Mouse (Mus musculus) kidney, embryonic 15.5 days (tissue): ENCODE measurements at regions not wholly inside any gene's neighbourhood (a gene's known extent, or its start where the extent isn't known, plus 50 kb on each side); places are given as distances from the start of the nearest gene placed in this dataset.
A peak's percentile ranks its signal among the peaks of the same experiment; 100 is the strongest.
"Not testable (repeated sequence)": the region's sequence is repeated elsewhere in the genome, so short reads cannot be mapped to it uniquely, and the experiment has no call there.

Experiments used
- ATAC-seq: fragments of 200-750 bp; cut with Nextera tagmentation; replicated peaks from 2 replicates; pipeline ENCODE4 v1.8.0; 2017; ENCODE audit warnings: moderate TSS enrichment; ENCODE audit not compliant: low FRiP score
- H3K27ac ChIP-seq: fragments of 300-500 bp; sonication (generic); 2 replicates; pipeline ENCODE4 v1.5.1; 2015; ENCODE audit warnings: mild to moderate bottlenecking, inconsistent platforms
- H3K27me3 ChIP-seq: fragments of 300-500 bp; sonication (generic); 2 replicates; pipeline ENCODE4 v1.6.1; 2015; ENCODE audit warnings: inconsistent platforms
- H3K36me3 ChIP-seq: fragments of 300-500 bp; sonication (generic); 2 replicates; pipeline ENCODE4 v1.6.1; 2015; ENCODE audit warnings: inconsistent platforms
- H3K4me1 ChIP-seq: fragments of 300-500 bp; sonication (generic); 2 replicates; pipeline ENCODE4 v1.6.1; 2015; ENCODE audit warnings: inconsistent platforms
- H3K4me2 ChIP-seq: fragments of 300-500 bp; sonication (generic); 2 replicates; pipeline ENCODE4 v1.6.1; 2015; ENCODE audit warnings: moderate library complexity, mild to moderate bottlenecking, inconsistent platforms
- H3K4me3 ChIP-seq: fragments of 300-500 bp; sonication (generic); replicated peaks from 2 replicates; pipeline ENCODE4 v1.5.1; 2015; ENCODE audit warnings: mild to moderate bottlenecking, inconsistent platforms
- H3K9ac ChIP-seq: fragments of 300-500 bp; sonication (generic); 2 replicates; pipeline ENCODE4 v1.6.1; 2015; ENCODE audit warnings: mild to moderate bottlenecking, inconsistent platforms
- H3K9me3 ChIP-seq: fragments of 300-500 bp; sonication (generic); replicated peaks from 2 replicates; pipeline ENCODE4 v1.6.1; 2016; ENCODE audit warnings: inconsistent platforms
- WGBS: fragments of 180-500 bp; shearing (Covaris S2); methylation state at CpG from one replicate; pipeline ENCODE4 v1.1.7; 2015; ENCODE audit warnings: mixed read lengths; 5-methylcytosine and 5-hydroxymethylcytosine counted together

DNA sequence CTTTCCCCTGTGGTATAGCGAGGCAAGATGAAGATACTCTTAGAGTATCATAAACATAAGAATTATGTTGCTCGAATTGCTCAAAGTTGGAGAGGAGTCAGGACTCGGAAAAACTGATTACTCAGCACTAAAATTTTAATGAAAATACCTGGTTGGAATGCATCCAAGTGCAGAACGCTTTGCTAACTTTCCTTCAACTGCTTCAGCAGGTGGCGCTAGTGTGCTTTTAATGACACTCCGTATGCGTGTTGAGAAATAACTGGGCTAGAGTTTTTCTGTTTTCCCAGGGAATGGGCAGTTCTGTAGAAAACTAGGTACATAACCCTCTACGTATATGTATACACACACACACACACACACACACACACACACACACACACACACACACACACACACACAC is 221.0 kb downstream of the Grxcr1 start:
- Histone ChIP-seq H3K4me1 (no peaks in the 10 kb centered on the region), H3K4me2 (0 out of 2 replicates have a peak overlapping the region, but pooled peaks have one; percentile 9), H3K36me3 (no peaks in the 10 kb centered on the region), H3K4me3 (no peak overlapping the region), H3K27me3 (no peaks in the 10 kb centered on the region), H3K9ac (no peak overlapping the region), H3K27ac (no peak overlapping the region), H3K9me3 (no peaks in the 10 kb centered on the region)
- 14% methylated on average over 8 of the region's 8 CpGs for WGBS
- 0 out of 2 replicates have a peak, but pooled peaks have one; percentile 40 for ATAC-seq

DNA sequence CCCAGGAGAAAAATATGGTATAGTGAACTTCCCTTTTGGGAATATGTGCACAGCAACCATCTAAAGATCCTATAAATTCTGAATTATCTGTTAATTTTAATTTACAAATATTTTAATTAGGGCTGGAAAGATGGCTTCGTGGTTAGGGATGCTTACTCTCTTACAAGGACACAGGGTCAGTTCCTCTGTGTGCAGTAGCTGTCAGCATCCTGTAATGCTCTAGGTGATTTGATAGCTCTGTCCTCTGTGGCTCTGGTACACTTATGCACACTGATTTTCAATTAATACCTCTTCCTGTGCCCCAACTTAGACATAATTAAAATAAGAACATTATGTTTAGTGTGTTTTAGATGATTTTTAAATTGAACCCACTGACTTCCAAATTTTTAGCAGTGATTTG is 221.8 kb downstream of the Grxcr1 start:
- WGBS = 27% methylated on average over 1 of the region's 1 CpGs
- ATAC-seq = no peak

DNA sequence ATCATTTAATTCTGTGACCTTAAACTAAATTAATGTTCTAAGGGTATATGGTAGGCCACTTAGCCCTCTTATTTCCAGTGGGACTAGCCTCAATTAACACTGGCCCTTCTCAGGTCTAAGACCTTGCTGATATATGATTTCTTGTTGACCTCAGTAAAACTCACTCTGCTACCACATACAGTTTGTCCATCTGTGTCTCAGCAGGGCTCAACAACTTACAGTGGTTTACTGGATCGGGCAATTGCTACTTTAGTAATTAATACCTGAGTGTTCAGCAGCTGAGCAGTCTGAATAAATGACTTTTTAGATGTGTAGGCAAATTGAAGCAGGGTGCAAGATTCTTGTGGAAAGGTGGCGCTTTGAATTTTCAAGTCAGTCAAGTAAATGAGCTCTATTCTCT is 222.5 kb downstream of the Grxcr1 start:
- Histone ChIP-seq H3K4me1 (no peaks in the 10 kb centered on the region), H3K9ac (no peak overlapping the region), H3K9me3 (no peaks in the 10 kb centered on the region), H3K27me3 (no peaks in the 10 kb centered on the region), H3K4me3 (no peak overlapping the region), H3K27ac (no peak overlapping the region), H3K36me3 (no peaks in the 10 kb centered on the region), H3K4me2 (no peak overlapping the region)
- 58% methylated on average over 2 of the region's 2 CpGs for WGBS
- ATAC-seq = no peak

More for the DNA sequence above, 221.8 kb downstream of the Grxcr1 start:
- Histone ChIP-seq H3K4me3 (no peak overlapping the region), H3K27me3 (no peaks in the 10 kb centered on the region), H3K9me3 (no peaks in the 10 kb centered on the region), H3K9ac (no peak overlapping the region), H3K27ac (no peak overlapping the region), H3K4me2 (no peak overlapping the region), H3K36me3 (no peaks in the 10 kb centered on the region), H3K4me1 (no peaks in the 10 kb centered on the region)

DNA sequence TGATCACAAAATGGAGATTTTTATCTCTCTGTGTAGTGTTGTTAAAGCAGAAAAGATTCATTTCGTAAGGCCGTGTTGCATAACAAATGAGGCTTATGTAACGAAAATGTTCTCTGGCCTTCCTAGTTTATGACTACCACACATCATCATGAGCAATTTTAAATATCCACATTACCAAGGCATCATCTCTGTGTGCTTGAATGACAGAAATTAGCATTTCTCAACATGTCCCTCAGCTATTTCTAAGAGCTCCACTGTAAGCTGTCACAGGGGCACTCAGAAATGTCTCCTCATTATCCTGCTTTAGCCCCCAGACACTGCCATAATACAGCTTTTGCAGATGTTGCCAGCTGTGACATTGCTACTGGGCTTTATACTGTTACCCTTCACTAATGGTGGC is 232.6 kb downstream of the Grxcr1 start:
- 90% methylated on average over 3 of the region's 3 CpGs for WGBS
- no peak overlapping the region for H3K9ac ChIP-seq
- H3K9me3 ChIP-seq = no peaks in the 10 kb centered on the region
- no peaks in the 10 kb centered on the region for H3K36me3 ChIP-seq
- H3K4me1 ChIP-seq = no peaks in the 10 kb centered on the region
- no peak for ATAC-seq
- H3K4me2 ChIP-seq = no peak overlapping the region
- no peaks in the 10 kb centered on the region for H3K27me3 ChIP-seq
- no peak overlapping the region for H3K4me3 ChIP-seq
- H3K27ac ChIP-seq = no peak overlapping the region

DNA sequence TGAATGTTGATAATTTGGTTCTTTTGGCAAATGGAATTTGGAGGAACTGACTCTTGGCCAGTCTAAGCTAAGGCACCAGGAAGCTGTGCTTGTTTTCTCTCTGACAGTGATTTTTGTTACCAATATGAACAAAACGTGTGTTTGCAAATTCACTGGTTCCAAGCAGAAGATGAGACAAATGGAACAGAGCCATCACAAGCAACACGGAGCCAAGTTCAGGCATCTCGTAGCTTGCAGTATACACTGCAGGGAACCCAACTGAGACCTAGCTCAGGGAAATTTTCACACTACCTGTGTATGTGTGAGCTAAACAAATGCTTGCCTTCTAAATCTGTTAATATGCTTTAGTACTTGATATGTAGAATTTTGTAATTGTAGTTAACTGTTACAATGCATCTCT is 242.6 kb downstream of the Grxcr1 start:
- Histone ChIP-seq H3K4me1 (no peaks in the 10 kb centered on the region), H3K4me2 (no peak overlapping the region), H3K36me3 (no peaks in the 10 kb centered on the region), H3K9me3 (no peaks in the 10 kb centered on the region), H3K27me3 (no peaks in the 10 kb centered on the region), H3K27ac (no peak overlapping the region), H3K9ac (no peak overlapping the region), H3K4me3 (no peak overlapping the region)
- ATAC-seq = no peak
- WGBS = 79% methylated on average over 3 of the region's 3 CpGs

DNA sequence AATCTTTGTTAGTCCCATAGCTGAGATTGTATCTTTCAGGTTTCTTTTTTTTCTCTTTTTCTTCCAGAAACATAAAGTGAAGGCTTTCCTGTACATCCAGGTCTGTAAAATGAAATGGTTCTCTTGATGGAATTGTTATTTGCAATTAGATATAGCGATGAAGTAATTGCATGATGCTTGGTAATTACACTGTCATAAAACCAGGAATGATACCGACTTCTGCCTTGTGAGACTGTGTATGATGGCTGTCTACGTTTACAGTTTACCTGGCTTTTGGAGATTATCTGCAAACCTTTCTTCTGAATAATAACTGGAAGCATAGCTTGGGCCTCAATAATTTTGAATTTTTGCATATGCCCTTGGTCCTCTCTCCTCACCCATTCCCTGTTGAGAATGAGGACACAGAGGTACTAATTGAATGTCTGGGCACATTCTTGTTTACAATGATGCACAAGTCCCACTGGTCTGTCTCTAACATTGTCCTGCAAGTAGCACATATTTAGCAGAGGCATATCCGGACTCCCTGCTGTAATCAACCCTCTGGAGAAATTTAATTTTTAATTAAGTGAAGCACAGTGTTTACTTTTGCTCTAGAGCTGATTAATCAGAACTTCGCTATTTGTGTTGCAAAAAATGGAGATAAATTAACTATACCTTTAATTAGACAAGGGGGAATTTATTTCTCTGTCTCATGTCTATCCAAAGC is 244.1 kb downstream of the Grxcr1 start:
- H3K27ac ChIP-seq = no peak overlapping the region
- no peaks in the 10 kb centered on the region for H3K27me3 ChIP-seq
- H3K9me3 ChIP-seq = no peaks in the 10 kb centered on the region
- H3K4me1 ChIP-seq = no peaks in the 10 kb centered on the region
- no peak overlapping the region for H3K4me2 ChIP-seq
- WGBS = 77% methylated on average over 5 of the region's 5 CpGs
- H3K9ac ChIP-seq = no peak overlapping the region
- no peaks in the 10 kb centered on the region for H3K36me3 ChIP-seq
- no peak for ATAC-seq
- no peak overlapping the region for H3K4me3 ChIP-seq

DNA sequence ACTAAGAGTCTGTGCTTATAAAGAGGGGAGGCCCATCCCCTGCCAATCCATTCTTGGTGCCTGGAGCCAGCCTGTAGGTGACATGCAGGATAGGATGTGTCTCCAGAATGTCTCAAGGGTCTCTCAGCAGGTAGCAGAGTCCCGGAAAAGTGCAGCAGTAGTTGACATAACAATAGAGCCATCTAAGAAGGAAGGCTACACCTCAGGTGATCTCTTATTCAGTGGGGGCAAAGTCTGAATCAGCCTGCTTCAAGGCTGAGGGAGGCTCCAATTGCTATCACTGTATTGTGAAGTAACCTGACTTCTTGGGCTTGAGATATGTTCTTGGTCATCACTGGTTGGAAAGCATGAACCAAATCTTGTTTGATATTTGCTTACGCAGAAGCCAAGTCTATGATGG is 264.1 kb downstream of the Grxcr1 start:
- not testable (repeated sequence) for ATAC-seq, H3K9me3 ChIP-seq, H3K27me3 ChIP-seq, H3K4me1 ChIP-seq, H3K36me3 ChIP-seq, H3K4me3 ChIP-seq, H3K4me2 ChIP-seq, H3K9ac ChIP-seq, H3K27ac ChIP-seq
- 87% methylated on average over 2 of the region's 2 CpGs for WGBS

DNA sequence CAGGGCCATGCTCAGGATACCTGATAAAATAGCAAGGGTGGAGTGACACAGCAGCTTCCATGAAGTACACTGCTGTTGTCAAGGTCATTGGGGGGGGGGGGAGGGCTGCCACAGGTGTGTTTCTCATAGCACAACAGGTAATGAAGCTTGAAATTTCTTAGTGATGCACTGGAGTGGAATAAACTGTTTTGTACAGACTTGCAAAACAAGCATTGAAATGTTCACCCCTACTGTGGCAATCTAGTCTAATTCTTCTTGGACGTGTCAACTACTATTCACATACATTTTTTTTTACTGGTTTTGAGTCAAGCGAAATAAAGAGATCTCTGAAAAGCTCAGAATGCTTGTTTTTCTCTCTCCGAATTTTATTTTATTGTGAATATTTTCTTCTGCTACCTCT is 281.6 kb downstream of the Grxcr1 start:
- WGBS = 84% methylated on average over 3 of the region's 3 CpGs
- no peak overlapping the region for H3K9ac ChIP-seq
- no peaks in the 10 kb centered on the region for H3K27me3 ChIP-seq
- H3K9me3 ChIP-seq = no peaks in the 10 kb centered on the region
- H3K4me3 ChIP-seq = no peak overlapping the region
- H3K27ac ChIP-seq = no peak overlapping the region
- H3K4me1 ChIP-seq = no peaks in the 10 kb centered on the region
- ATAC-seq = no peak
- H3K4me2 ChIP-seq = no peak overlapping the region
- H3K36me3 ChIP-seq = no peaks in the 10 kb centered on the region

DNA sequence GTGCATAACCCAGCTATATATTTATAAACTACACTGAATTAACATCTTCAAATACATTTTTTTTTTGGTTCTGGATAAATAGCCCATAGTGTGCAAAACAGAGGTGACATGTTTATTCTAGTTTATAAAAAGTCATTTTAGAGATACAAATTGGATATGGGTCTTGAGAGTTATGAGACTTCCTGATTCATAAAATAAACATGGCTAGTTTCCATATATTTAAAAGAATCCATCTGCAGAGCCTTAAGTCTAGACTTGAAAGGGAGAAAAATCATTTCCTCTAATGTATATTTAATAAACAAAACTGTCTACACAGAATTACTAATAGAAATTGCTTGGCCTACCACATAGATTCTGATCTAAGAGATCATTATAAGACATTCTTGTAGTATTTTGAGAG is 287.3 kb downstream of the Grxcr1 start:
- no peaks in the 10 kb centered on the region for H3K36me3 ChIP-seq
- H3K4me1 ChIP-seq = no peaks in the 10 kb centered on the region
- H3K4me3 ChIP-seq = no peak overlapping the region
- no peaks in the 10 kb centered on the region for H3K27me3 ChIP-seq
- no peak overlapping the region for H3K9ac ChIP-seq
- no peaks in the 10 kb centered on the region for H3K9me3 ChIP-seq
- no peak for ATAC-seq
- no peak overlapping the region for H3K4me2 ChIP-seq
- H3K27ac ChIP-seq = no peak overlapping the region

DNA sequence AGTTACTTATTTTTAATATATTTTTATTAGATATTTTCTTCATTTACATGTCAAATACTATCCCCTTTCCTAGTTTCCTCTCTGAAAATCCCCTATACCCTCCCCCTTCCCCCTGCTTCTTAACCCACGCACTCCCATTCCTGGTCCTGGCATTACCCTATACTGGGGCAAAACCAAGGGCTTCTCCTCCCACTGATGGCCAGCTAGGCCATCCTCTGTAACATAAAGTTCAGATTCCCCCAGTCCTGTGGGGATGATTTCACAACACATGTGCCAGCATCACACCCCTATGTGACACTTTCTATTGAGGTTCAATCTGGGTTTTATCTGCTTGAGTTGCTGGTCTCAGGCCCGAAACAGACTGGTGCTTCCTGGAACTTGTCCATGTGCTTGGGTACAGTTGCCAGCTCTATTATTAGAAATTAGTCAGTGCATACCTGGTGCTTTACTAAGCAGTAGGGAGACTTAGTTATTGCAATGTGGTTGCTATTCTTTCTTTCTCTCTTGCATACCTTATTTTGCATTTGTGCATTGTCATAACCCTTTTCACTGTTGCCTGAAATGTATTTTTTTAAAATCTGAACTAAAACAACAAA is 295.5 kb downstream of the Grxcr1 start:
- Histone ChIP-seq H3K36me3 (no peaks in the 10 kb centered on the region), H3K27ac (no peak overlapping the region), H3K4me2 (no peak overlapping the region), H3K4me1 (no peaks in the 10 kb centered on the region), H3K27me3 (no peaks in the 10 kb centered on the region), H3K9ac (no peak overlapping the region), H3K9me3 (no peaks in the 10 kb centered on the region), H3K4me3 (no peak overlapping the region)
- ATAC-seq = no peak
- 89% methylated on average over 2 of the region's 2 CpGs for WGBS

DNA sequence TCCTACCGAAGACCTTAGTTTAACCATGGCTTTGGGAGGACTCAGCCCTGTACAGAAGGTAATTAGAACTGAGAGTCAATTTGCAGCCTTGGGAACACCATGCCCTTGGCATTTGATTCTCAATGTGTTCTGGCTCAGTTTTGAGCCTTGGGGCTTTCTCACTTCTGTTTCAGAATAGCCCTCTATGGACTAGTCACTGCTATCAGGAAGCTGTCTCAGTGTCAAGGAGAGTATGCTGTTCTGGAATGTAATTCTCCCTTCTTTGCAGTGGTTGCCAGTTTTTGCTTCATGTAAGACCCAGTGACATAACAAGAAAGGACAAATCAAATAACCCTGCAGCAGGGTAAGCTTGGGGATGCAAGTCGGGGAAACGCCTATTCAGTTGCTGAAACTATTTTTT is 297.7 kb downstream of the Grxcr1 start:
- Histone ChIP-seq H3K36me3 (no peaks in the 10 kb centered on the region), H3K4me2 (no peak overlapping the region), H3K4me1 (no peaks in the 10 kb centered on the region), H3K4me3 (no peak overlapping the region), H3K9me3 (no peaks in the 10 kb centered on the region), H3K27ac (no peak overlapping the region), H3K27me3 (no peaks in the 10 kb centered on the region), H3K9ac (no peak overlapping the region)
- WGBS = 97% methylated on average over 3 of the region's 3 CpGs
- no peak for ATAC-seq

DNA sequence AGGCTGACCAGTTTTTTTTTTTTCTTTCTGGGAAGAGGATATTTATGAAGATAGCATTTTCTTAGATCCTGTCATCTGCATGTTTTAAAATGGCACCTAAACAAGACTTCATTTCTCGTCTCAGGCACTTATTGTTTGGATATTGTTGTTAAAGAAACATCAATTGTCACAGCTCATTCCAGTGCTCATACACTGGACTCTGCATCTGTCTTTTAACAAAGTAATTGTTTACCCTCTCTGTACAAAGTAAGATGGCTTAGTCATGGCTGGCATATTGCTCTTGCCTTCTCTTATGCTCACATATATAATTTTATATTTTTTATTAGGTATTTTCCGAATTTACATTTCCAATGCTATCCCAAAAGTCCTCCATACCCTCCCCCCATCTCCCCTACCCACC is 298.2 kb downstream of the Grxcr1 start:
- no peak overlapping the region for H3K4me3 ChIP-seq
- no peak overlapping the region for H3K4me2 ChIP-seq
- no peak overlapping the region for H3K27ac ChIP-seq
- H3K36me3 ChIP-seq = no peaks in the 10 kb centered on the region
- WGBS = 74% methylated on average over 2 of the region's 2 CpGs
- no peak overlapping the region for H3K9ac ChIP-seq
- no peaks in the 10 kb centered on the region for H3K4me1 ChIP-seq
- H3K9me3 ChIP-seq = no peaks in the 10 kb centered on the region
- no peaks in the 10 kb centered on the region for H3K27me3 ChIP-seq
- ATAC-seq = no peak

DNA sequence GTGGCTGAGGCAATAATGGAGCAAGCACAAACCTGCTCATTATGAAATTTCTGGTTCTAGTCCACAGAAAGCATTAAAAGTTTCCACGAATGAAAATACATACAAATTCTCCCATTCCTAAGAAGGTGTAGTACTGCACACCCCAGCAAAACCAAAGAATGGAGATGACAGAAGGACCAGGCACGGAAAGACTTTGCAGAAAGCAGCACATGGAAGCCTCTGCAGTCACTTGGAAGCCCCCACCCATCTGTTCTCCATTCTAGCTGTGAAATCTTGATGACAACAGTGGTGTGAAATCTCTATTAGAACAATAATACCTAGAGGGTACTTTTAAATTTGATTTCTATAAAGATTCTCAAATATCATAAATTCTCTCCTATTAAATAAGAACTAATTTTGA is 319.3 kb downstream of the Grxcr1 start:
- H3K36me3 ChIP-seq = no peaks in the 10 kb centered on the region
- no peaks in the 10 kb centered on the region for H3K27me3 ChIP-seq
- no peak overlapping the region for H3K4me3 ChIP-seq
- H3K27ac ChIP-seq = no peak overlapping the region
- 73% methylated on average over 2 of the region's 2 CpGs for WGBS
- H3K9me3 ChIP-seq = no peaks in the 10 kb centered on the region
- no peak for ATAC-seq
- H3K4me2 ChIP-seq = no peak overlapping the region
- H3K9ac ChIP-seq = no peak overlapping the region
- no peaks in the 10 kb centered on the region for H3K4me1 ChIP-seq
